Mouse (Mus musculus): ENCODE results near the gene Cdk5rap2. TPM values are rescaled to one million over a fixed set of nuclear protein-coding genes. Genes with fewer than 3 reads are reported as not detected.

Gene Cdk5rap2
- polyA plus RNA-seq, 1 experiment from 2014 or later: 6.5 TPM

DNA sequence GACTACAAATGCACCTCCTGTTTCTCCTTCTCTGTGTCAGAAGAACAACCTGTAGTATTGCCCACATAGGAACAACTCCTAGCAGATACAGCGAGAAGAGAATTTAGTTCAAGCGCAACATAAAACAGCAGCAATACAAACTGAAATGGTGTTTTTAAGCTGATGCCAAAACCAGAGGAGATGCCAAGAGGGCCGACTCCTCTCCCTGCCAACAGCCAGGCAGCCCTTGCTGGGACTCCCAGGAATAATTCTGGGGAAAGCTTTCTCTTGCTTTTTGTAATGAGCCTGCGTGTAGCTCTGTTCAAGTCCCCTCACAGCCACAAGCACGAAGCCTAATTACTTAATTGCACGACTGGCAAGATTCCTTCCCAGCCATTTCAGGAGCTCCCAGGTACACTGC, 120.9 kb downstream of the Cdk5rap2 start:
- H3K4me2 ChIP-seq (ENCODE audit: low read depth, low read length): no peak overlapping the region
- no peak overlapping the region for H3K27ac ChIP-seq (ENCODE audit: low read length)
- no peaks in the 10 kb centered on the region for H3K27me3 ChIP-seq (ENCODE audit: control insufficient read depth, insufficient read depth, low read depth, low read length)
- no peak overlapping the region for H3K4me3 ChIP-seq (ENCODE audit: low read depth, low read length)
- 86% methylated on average over 6 of the region's 6 CpGs for WGBS (ENCODE audit: insufficient replicate concordance)
- H3K4me1 ChIP-seq (ENCODE audit: control insufficient read depth, low read depth, low read length): no peaks in the 10 kb centered on the region
- no peaks in the 10 kb centered on the region for H3K9me3 ChIP-seq (replicated peaks; ENCODE audit: control insufficient read depth, low read length)
- no peaks in the 10 kb centered on the region for H3K36me3 ChIP-seq (ENCODE audit: control insufficient read depth, insufficient read depth)
- ATAC-seq (ENCODE audit: low read depth): no peak
- no peak overlapping the region for H3K9ac ChIP-seq (ENCODE audit: low read depth, low read length)

DNA sequence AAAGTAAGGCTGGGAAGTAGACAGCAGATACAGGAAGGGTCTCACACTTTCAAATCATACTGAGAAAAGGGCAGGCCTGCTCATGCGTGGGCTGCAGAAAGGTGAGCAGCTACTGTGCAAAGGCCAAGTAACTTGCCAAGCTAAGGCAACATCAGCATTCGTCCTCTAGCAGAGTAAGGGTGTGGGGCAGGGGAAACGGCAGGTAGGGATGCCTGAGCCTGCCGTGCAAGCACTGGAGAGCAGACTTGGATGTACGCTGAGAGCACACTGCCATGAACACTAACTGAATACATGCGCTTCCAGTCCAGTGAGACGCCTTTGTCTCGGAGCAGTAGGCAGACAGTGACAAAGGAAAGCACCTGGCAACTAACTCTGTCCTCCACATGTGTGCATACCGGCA, 127.1 kb downstream of the Cdk5rap2 start:
- Histone ChIP-seq H3K36me3 (ENCODE audit: control insufficient read depth, insufficient read depth) (no peaks in the 10 kb centered on the region), H3K9ac (ENCODE audit: low read depth, low read length) (no peak overlapping the region), H3K4me1 (ENCODE audit: control insufficient read depth, low read depth, low read length) (no peaks in the 10 kb centered on the region), H3K9me3 (replicated peaks; ENCODE audit: control insufficient read depth, low read length) (no peaks in the 10 kb centered on the region), H3K4me2 (ENCODE audit: low read depth, low read length) (no peak overlapping the region), H3K27me3 (ENCODE audit: control insufficient read depth, insufficient read depth, low read depth, low read length) (no peaks in the 10 kb centered on the region), H3K4me3 (ENCODE audit: low read depth, low read length) (no peak overlapping the region), H3K27ac (ENCODE audit: low read length) (no peak overlapping the region)
- 77% methylated on average over 9 of the region's 9 CpGs for WGBS (ENCODE audit: insufficient replicate concordance)
- no peak for ATAC-seq (ENCODE audit: low read depth)

DNA sequence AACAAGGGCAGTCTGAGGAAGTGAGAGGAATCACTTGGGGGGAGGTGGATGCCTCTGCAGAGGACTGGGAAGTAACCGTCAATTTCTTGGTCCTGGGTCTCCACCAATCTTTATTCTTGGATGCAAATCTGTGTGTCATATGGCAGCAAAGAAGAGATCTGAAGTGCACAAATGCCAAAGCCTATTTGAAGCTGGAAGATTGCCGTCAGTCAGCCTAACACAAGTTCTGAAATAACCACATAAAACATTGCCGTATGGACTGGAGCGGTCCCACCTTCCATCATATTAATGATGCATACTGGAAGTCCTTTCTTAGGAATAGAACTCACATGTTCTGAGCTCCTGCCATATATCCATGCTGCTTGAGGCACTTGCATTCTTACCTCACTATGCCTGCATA, 131.4 kb downstream of the Cdk5rap2 start:
- WGBS (ENCODE audit: insufficient replicate concordance): 84% methylated on average over 4 of the region's 4 CpGs
- ATAC-seq (ENCODE audit: low read depth): no peak
- no peak overlapping the region for H3K27ac ChIP-seq (ENCODE audit: low read length)
- H3K27me3 ChIP-seq (ENCODE audit: control insufficient read depth, insufficient read depth, low read depth, low read length): no peaks in the 10 kb centered on the region
- no peak overlapping the region for H3K9ac ChIP-seq (ENCODE audit: low read depth, low read length)
- no peaks in the 10 kb centered on the region for H3K4me1 ChIP-seq (ENCODE audit: control insufficient read depth, low read depth, low read length)
- no peak overlapping the region for H3K4me2 ChIP-seq (ENCODE audit: low read depth, low read length)
- H3K36me3 ChIP-seq (ENCODE audit: control insufficient read depth, insufficient read depth): no peaks in the 10 kb centered on the region
- H3K9me3 ChIP-seq (replicated peaks; ENCODE audit: control insufficient read depth, low read length): no peaks in the 10 kb centered on the region
- no peak overlapping the region for H3K4me3 ChIP-seq (ENCODE audit: low read depth, low read length)

DNA sequence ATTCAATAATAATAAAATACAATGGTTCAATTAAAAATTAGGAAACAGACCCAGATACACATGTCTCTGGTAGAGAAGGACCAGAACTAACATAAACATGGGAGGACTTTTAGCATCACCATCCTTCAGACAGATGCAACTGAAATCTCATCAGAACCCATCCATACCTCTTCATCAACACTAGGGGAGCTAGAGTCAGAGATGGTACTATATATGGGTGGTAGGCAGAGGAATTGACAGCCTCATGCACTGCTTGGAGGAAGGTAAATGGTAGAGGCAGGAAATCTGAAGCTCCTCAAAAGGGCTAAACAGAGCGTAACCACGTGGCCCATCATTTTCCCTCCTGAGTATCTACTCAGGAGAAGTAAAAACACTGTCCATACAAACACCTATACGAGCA, 132.2 kb downstream of the Cdk5rap2 start:
- Histone ChIP-seq H3K4me3 (ENCODE audit: low read depth, low read length) (no peak overlapping the region), H3K9ac (ENCODE audit: low read depth, low read length) (no peak overlapping the region), H3K27me3 (ENCODE audit: control insufficient read depth, insufficient read depth, low read depth, low read length) (no peaks in the 10 kb centered on the region), H3K27ac (ENCODE audit: low read length) (no peak overlapping the region), H3K4me2 (ENCODE audit: low read depth, low read length) (no peak overlapping the region), H3K4me1 (ENCODE audit: control insufficient read depth, low read depth, low read length) (no peaks in the 10 kb centered on the region), H3K36me3 (ENCODE audit: control insufficient read depth, insufficient read depth) (no peaks in the 10 kb centered on the region), H3K9me3 (replicated peaks; ENCODE audit: control insufficient read depth, low read length) (no peaks in the 10 kb centered on the region)
- ATAC-seq (ENCODE audit: low read depth): no peak
- WGBS (ENCODE audit: insufficient replicate concordance): 92% methylated on average over 3 of the region's 3 CpGs

DNA sequence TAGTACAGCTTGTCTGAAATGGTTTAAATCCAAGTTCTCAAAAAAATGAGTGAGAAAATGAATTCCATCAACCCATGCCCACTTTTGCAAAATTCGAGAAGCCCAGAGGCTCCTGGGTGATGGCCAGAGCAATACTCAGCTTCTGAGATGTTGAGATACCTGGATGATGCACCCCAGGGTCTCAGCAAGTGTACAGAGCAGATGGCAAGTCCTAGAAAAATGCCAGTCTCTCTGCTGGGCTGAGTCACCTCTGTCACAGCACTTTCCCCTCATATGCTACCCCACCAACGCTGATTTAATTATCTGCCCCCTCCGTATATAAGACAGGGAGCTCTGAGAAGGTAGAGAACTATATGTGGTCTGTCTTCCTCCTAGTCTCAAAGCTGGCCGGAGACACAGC, 137.3 kb downstream of the Cdk5rap2 start:
- H3K4me2 ChIP-seq (ENCODE audit: low read depth, low read length): no peak overlapping the region
- H3K4me1 ChIP-seq (ENCODE audit: control insufficient read depth, low read depth, low read length): no peaks in the 10 kb centered on the region
- H3K27me3 ChIP-seq (ENCODE audit: control insufficient read depth, insufficient read depth, low read depth, low read length): no peaks in the 10 kb centered on the region
- ATAC-seq (ENCODE audit: low read depth): no peak
- H3K4me3 ChIP-seq (ENCODE audit: low read depth, low read length): no peak overlapping the region
- no peak overlapping the region for H3K9ac ChIP-seq (ENCODE audit: low read depth, low read length)
- H3K27ac ChIP-seq (ENCODE audit: low read length): no peak overlapping the region
- WGBS (ENCODE audit: insufficient replicate concordance): 79% methylated on average over 4 of the region's 4 CpGs
- H3K36me3 ChIP-seq (ENCODE audit: control insufficient read depth, insufficient read depth): no peaks in the 10 kb centered on the region
- H3K9me3 ChIP-seq (replicated peaks; ENCODE audit: control insufficient read depth, low read length): no peaks in the 10 kb centered on the region

DNA sequence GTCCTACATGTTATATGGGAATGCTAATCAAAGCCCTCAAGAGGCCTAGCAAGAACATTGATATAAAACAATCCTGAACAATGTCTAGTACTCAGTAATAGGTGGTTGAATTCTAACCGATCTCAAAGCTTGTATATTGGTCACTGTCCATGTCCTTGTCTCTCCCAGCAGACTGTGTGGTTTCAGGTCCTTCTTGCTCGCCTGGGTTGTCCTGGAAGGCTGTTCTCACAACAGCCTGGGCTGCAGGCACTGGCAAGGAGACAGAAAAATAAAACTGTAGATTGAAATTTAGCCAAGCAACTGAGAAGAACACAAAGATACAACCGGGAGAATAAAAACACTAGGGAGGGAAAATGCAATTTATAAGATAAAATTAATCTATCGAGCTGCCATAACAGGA, 137.7 kb downstream of the Cdk5rap2 start:
- Histone ChIP-seq H3K4me1 (ENCODE audit: control insufficient read depth, low read depth, low read length) (no peaks in the 10 kb centered on the region), H3K4me2 (ENCODE audit: low read depth, low read length) (no peak overlapping the region), H3K9me3 (replicated peaks; ENCODE audit: control insufficient read depth, low read length) (no peaks in the 10 kb centered on the region), H3K9ac (ENCODE audit: low read depth, low read length) (no peak overlapping the region), H3K36me3 (ENCODE audit: control insufficient read depth, insufficient read depth) (no peaks in the 10 kb centered on the region), H3K27ac (ENCODE audit: low read length) (no peak overlapping the region), H3K27me3 (ENCODE audit: control insufficient read depth, insufficient read depth, low read depth, low read length) (no peaks in the 10 kb centered on the region), H3K4me3 (ENCODE audit: low read depth, low read length) (no peak overlapping the region)
- WGBS (ENCODE audit: insufficient replicate concordance): 68% methylated on average over 4 of the region's 4 CpGs
- ATAC-seq (ENCODE audit: low read depth): no peak

DNA sequence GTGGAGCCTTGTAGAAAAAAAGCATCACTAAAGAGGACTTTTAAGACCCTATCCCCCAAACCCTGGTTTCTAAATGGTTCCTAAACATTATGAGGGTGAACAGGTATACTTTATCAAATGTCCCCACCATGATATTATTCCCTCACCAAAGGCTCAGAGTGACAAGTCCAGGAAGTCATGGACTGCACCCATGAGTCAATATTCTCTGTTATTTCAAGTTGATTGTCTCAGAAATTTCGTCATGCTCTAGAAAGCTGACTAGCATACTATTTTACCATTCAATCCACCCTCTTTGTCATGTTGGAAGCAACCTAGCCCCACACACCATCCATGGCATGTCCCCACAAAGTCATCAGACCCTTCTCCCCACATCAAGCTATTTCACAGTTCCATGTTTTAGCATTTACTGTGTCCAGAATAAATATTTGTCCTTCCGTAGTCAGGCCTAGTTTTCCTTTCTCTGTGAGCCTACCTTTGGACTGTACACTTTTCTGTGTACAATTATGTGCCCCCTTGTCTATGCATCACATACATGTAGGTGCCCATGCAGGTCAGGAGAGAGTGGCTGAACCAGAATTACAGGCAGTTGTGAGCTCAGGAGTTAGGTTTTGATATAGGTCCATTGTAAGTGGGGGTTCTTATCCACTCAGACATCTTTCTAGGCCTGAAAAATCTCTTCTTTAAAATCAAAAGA, 142.9 kb downstream of the Cdk5rap2 start:
- Histone ChIP-seq H3K27ac (ENCODE audit: low read length) (no peak overlapping the region), H3K27me3 (ENCODE audit: control insufficient read depth, insufficient read depth, low read depth, low read length) (no peaks in the 10 kb centered on the region), H3K9ac (ENCODE audit: low read depth, low read length) (no peak overlapping the region), H3K9me3 (replicated peaks; ENCODE audit: control insufficient read depth, low read length) (no peaks in the 10 kb centered on the region), H3K4me2 (ENCODE audit: low read depth, low read length) (no peak overlapping the region), H3K36me3 (ENCODE audit: control insufficient read depth, insufficient read depth) (no peaks in the 10 kb centered on the region; the same call in 1 of the 2 replicates), H3K4me1 (ENCODE audit: control insufficient read depth, low read depth, low read length) (no peaks in the 10 kb centered on the region), H3K4me3 (ENCODE audit: low read depth, low read length) (no peak overlapping the region)
- ATAC-seq (ENCODE audit: low read depth): peak; percentile 74; the same call in 1 of the 2 replicates
- WGBS (ENCODE audit: insufficient replicate concordance): 58% methylated on average over 2 of the region's 2 CpGs

DNA sequence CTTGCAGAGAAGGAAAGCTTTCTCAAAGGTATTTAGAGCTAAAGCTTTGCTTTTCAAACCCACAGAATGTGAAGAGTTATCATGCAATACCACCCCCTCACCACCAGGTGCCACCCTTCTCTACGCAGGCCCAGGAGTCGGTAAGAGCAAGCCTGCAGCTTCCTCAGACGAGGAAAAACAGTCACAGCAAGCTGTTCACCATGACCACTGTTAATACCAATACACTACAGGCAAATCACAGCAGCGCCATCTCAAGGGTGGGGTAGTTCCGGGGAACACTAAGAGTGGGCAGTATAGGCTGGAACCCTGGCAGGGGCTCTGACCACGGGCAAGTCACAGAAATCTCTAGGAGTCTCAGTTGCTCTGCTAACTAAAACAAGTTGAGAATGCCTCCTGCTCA, 145.0 kb downstream of the Cdk5rap2 start:
- Histone ChIP-seq H3K9ac (ENCODE audit: low read depth, low read length) (no peak overlapping the region), H3K4me3 (ENCODE audit: low read depth, low read length) (no peak overlapping the region), H3K27me3 (ENCODE audit: control insufficient read depth, insufficient read depth, low read depth, low read length) (no peaks in the 10 kb centered on the region), H3K4me1 (ENCODE audit: control insufficient read depth, low read depth, low read length) (no peaks in the 10 kb centered on the region; the same call in 1 of the 2 replicates), H3K4me2 (ENCODE audit: low read depth, low read length) (no peak overlapping the region), H3K9me3 (replicated peaks; ENCODE audit: control insufficient read depth, low read length) (no peaks in the 10 kb centered on the region), H3K27ac (ENCODE audit: low read length) (no peak overlapping the region), H3K36me3 (ENCODE audit: control insufficient read depth, insufficient read depth) (no peaks in the 10 kb centered on the region; the same call in 1 of the 2 replicates)
- ATAC-seq (ENCODE audit: low read depth): no peak
- WGBS (ENCODE audit: insufficient replicate concordance): 49% methylated on average over 6 of the region's 6 CpGs

DNA sequence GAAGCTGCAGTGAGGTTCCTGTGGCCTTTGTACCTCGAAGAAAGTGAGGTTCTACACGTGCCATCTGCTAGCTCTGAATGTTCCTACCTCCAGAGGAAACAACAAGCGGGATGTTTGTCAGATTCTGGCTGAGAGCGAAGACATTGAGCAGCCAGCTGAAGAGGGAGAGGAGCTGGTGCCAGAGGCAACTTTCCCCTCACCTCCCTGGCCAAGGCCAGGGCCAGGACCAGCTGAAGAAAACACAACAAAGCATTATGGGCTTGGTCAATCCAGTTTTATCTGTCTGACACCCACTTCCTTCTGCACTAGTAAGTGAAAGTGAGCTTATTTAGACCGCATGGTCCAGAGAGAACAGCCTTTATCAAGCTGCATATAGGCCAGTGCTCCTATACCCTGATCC, 147.4 kb downstream of the Cdk5rap2 start:
- WGBS (ENCODE audit: insufficient replicate concordance): 68% methylated on average over 5 of the region's 5 CpGs
- Histone ChIP-seq H3K36me3 (ENCODE audit: control insufficient read depth, insufficient read depth) (no peaks in the 10 kb centered on the region; the same call in 1 of the 2 replicates), H3K27ac (ENCODE audit: low read length) (no peak overlapping the region), H3K4me1 (ENCODE audit: control insufficient read depth, low read depth, low read length) (no peaks in the 10 kb centered on the region; the same call in 1 of the 2 replicates), H3K9me3 (replicated peaks; ENCODE audit: control insufficient read depth, low read length) (no peaks in the 10 kb centered on the region), H3K27me3 (ENCODE audit: control insufficient read depth, insufficient read depth, low read depth, low read length) (no peaks in the 10 kb centered on the region), H3K4me2 (ENCODE audit: low read depth, low read length) (no peak overlapping the region), H3K4me3 (ENCODE audit: low read depth, low read length) (no peak overlapping the region), H3K9ac (ENCODE audit: low read depth, low read length) (no peak overlapping the region)
- no peak for ATAC-seq (ENCODE audit: low read depth)
